Mouse (Mus musculus): Measurements from ENCODE around the gene Chaf1a. TPM values are rescaled to one million over a fixed set of nuclear protein-coding genes. Genes with fewer than 3 reads are reported as not detected.

Gene Chaf1a
- polyA plus RNA-seq, 1 experiment from 2014 or later: 21.7 TPM

GRCm38 (mm10) chr17:56112743-56113142, 72.5 kb downstream of the Chaf1a start:
- H3K36me3 ChIP-seq: no peaks in the 10 kb centered on the region
- peaks cover 4% of the 10 kb centered on the region; the same call in 1 of the 2 replicates for H3K4me1 ChIP-seq
- no peak overlapping the region for H3K9ac ChIP-seq
- WGBS: 86% methylated on average over 3 of the region's 3 CpGs
- H3K27me3 ChIP-seq (replicated peaks): no peaks in the 10 kb centered on the region
- no peak for ATAC-seq (ENCODE audit: insufficient read depth, low FRiP score, low read depth)
- H3K9me3 ChIP-seq: no peaks in the 10 kb centered on the region
- H3K4me3 ChIP-seq (replicated peaks): no peak overlapping the region
- H3K4me2 ChIP-seq: no peak overlapping the region
- no peak overlapping the region for H3K27ac ChIP-seq

- no peaks in the 10 kb centered on the region for H3K9me3 ChIP-seq
- H3K4me1 ChIP-seq: peaks cover 17% of the 10 kb centered on the region
- H3K27me3 ChIP-seq (replicated peaks): peaks cover 28% of the 10 kb centered on the region
- no peak overlapping the region for H3K4me2 ChIP-seq
- no peak overlapping the region for H3K9ac ChIP-seq
- no peaks in the 10 kb centered on the region for H3K36me3 ChIP-seq
- H3K27ac ChIP-seq: no peak overlapping the region
- no peak overlapping the region for H3K4me3 ChIP-seq (replicated peaks)
- WGBS: 66% methylated on average over 10 of the region's 10 CpGs
- ATAC-seq (ENCODE audit: insufficient read depth, low FRiP score, low read depth): no peak
These were observed 76.0 kb downstream of the Chaf1a start for GRCm38 (mm10) chr17:56116193-56116592.

GRCm38 (mm10) chr17:56117251-56117710, 77.0 kb downstream of the Chaf1a start, which contains the start of gene Plin5:
Gene Plin5 (minus strand): TSS chr17:56117596.
- WGBS: 2% methylated on average over 27 of the region's 27 CpGs
- Histone ChIP-seq H3K9me3 (no peaks in the 10 kb centered on the region), H3K9ac (no peak within 1 kb of the TSS), H3K4me1 (peaks cover 17% of the 10 kb centered on the region), H3K4me2 (peak within 1 kb of the TSS; percentile 70), H3K27me3 (replicated peaks) (peaks cover 37% of the 10 kb centered on the region), H3K27ac (no peak within 1 kb of the TSS), H3K36me3 (no peaks in the 10 kb centered on the region), H3K4me3 (replicated peaks) (peak within 1 kb of the TSS; percentile 30)
- peak; percentile 63 for ATAC-seq (ENCODE audit: insufficient read depth, low FRiP score, low read depth)

GRCm38 (mm10) chr17:56119431-56119830, 79.2 kb downstream of the Chaf1a start:
- no peak overlapping the region for H3K4me3 ChIP-seq (replicated peaks)

GRCm38 (mm10) chr17:56119981-56120880, 80.0 kb downstream of the Chaf1a start:
- Histone ChIP-seq H3K9me3 (no peaks in the 10 kb centered on the region), H3K9ac (no peak overlapping the region), H3K4me1 (peaks cover 29% of the 10 kb centered on the region), H3K4me3 (replicated peaks) (peak overlapping the region; percentile 17), H3K36me3 (no peaks in the 10 kb centered on the region), H3K27me3 (replicated peaks) (peaks cover 57% of the 10 kb centered on the region), H3K4me2 (peak overlapping the region; percentile 37), H3K27ac (no peak overlapping the region)
- ATAC-seq (ENCODE audit: insufficient read depth, low FRiP score, low read depth): no peak
- 5% methylated on average over 66 of the region's 66 CpGs for WGBS

More at GRCm38 (mm10) chr17:56119431-56119830, 79.2 kb downstream of the Chaf1a start:
- Histone ChIP-seq H3K9ac (no peak overlapping the region), H3K4me2 (peak overlapping the region; percentile 37; the same call in 1 of the 2 replicates), H3K27me3 (replicated peaks) (peaks cover 53% of the 10 kb centered on the region), H3K9me3 (no peaks in the 10 kb centered on the region), H3K27ac (no peak overlapping the region), H3K4me1 (peaks cover 25% of the 10 kb centered on the region), H3K36me3 (no peaks in the 10 kb centered on the region)
- 26% methylated on average over 12 of the region's 12 CpGs for WGBS
- ATAC-seq (ENCODE audit: insufficient read depth, low FRiP score, low read depth): no peak

- peaks cover 29% of the 10 kb centered on the region for H3K4me1 ChIP-seq
- H3K36me3 ChIP-seq: no peaks in the 10 kb centered on the region
- H3K4me2 ChIP-seq: no peak within 1 kb of the TSS
- H3K9ac ChIP-seq: no peak within 1 kb of the TSS
- no peak within 1 kb of the TSS for H3K4me3 ChIP-seq (replicated peaks)
- no peaks in the 10 kb centered on the region for H3K9me3 ChIP-seq
- peaks cover 57% of the 10 kb centered on the region for H3K27me3 ChIP-seq (replicated peaks)
- ATAC-seq (ENCODE audit: insufficient read depth, low FRiP score, low read depth): no peak
- 40% methylated on average over 2 of the region's 2 CpGs for WGBS
- H3K27ac ChIP-seq: no peak within 1 kb of the TSS
These were observed 81.6 kb downstream of the Chaf1a start, which contains the start of gene Lrg1 for GRCm38 (mm10) chr17:56121826-56122225. Gene Lrg1 (minus strand): TSS chr17:56122001.

Other genes starting within 250 kb of the Chaf1a start
- gene Zfp119a, start 161.5 kb upstream of the Chaf1a start, polyA plus RNA-seq (2015; fragmentation: Nextera tagmentation; extraction: Ambion mirVana): 9.4 and 9.9 TPM in 2 replicates
- gene Zfp959, start 148.3 kb upstream of the Chaf1a start, polyA plus RNA-seq (2015; fragmentation: Nextera tagmentation; extraction: Ambion mirVana): 14.0 and 15.1 TPM in 2 replicates
- 6.1 and 6.9 TPM in 2 replicates for gene Zfp119b, start 90.9 kb upstream of the Chaf1a start, polyA plus RNA-seq (2015; fragmentation: Nextera tagmentation; extraction: Ambion mirVana)
- 4.1 TPM in 2 replicates for gene Ebi3, start 87.8 kb upstream of the Chaf1a start, polyA plus RNA-seq (2015; fragmentation: Nextera tagmentation; extraction: Ambion mirVana)
- gene Yju2, start 81.3 kb upstream of the Chaf1a start, polyA plus RNA-seq (2015; fragmentation: Nextera tagmentation; extraction: Ambion mirVana): 22.0 and 24.8 TPM in 2 replicates
- gene Shd, start 70.0 kb upstream of the Chaf1a start, polyA plus RNA-seq (2015; fragmentation: Nextera tagmentation; extraction: Ambion mirVana): 10.4 and 11.1 TPM in 2 replicates
- gene Fsd1, start 53.9 kb upstream of the Chaf1a start, polyA plus RNA-seq (2015; fragmentation: Nextera tagmentation; extraction: Ambion mirVana): 9.8 and 11.7 TPM in 2 replicates
- gene Stap2, start 34.9 kb upstream of the Chaf1a start, polyA plus RNA-seq (2015; fragmentation: Nextera tagmentation; extraction: Ambion mirVana): 28.0 and 30.9 TPM in 2 replicates
- gene Mpnd, start 34.7 kb upstream of the Chaf1a start, polyA plus RNA-seq (2015; fragmentation: Nextera tagmentation; extraction: Ambion mirVana): 89.7 and 91.8 TPM in 2 replicates
- gene Sh3gl1, start 3.8 kb upstream of the Chaf1a start, polyA plus RNA-seq (2015; fragmentation: Nextera tagmentation; extraction: Ambion mirVana): 136 and 142 TPM in 2 replicates
- 32.8 and 36.0 TPM in 2 replicates for gene Ubxn6, start 34.6 kb downstream of the Chaf1a start, polyA plus RNA-seq (2015; fragmentation: Nextera tagmentation; extraction: Ambion mirVana)
- 99.9 and 103 TPM in 2 replicates for gene Hdgfl2, start 39.2 kb downstream of the Chaf1a start, polyA plus RNA-seq (2015; fragmentation: Nextera tagmentation; extraction: Ambion mirVana)
- gene Plin4, start 69.4 kb downstream of the Chaf1a start, polyA plus RNA-seq (2015; fragmentation: Nextera tagmentation; extraction: Ambion mirVana): 0.36 TPM in 2 replicates
- gene Plin5, start 77.2 kb downstream of the Chaf1a start, polyA plus RNA-seq (2015; fragmentation: Nextera tagmentation; extraction: Ambion mirVana): 0.42 and 0.59 TPM in 2 replicates
- 0.52 and 1.6 TPM in 2 replicates for gene Lrg1, start 81.6 kb downstream of the Chaf1a start, polyA plus RNA-seq (2015; fragmentation: Nextera tagmentation; extraction: Ambion mirVana)
- 1.3 and 1.4 TPM in 2 replicates for gene Sema6b, start 99.9 kb downstream of the Chaf1a start, polyA plus RNA-seq (2015; fragmentation: Nextera tagmentation; extraction: Ambion mirVana)
- gene Tnfaip8l1, start 122.0 kb downstream of the Chaf1a start, polyA plus RNA-seq (2015; fragmentation: Nextera tagmentation; extraction: Ambion mirVana): 13.2 and 14.8 TPM in 2 replicates
- gene Mydgf, start 143.5 kb downstream of the Chaf1a start, polyA plus RNA-seq (2015; fragmentation: Nextera tagmentation; extraction: Ambion mirVana): 112 and 113 TPM in 2 replicates
- 33.2 and 37.5 TPM in 2 replicates for gene Dpp9, start 178.5 kb downstream of the Chaf1a start, polyA plus RNA-seq (2015; fragmentation: Nextera tagmentation; extraction: Ambion mirVana)
- 12.7 and 13.0 TPM in 2 replicates for gene Fem1a, start 216.4 kb downstream of the Chaf1a start, polyA plus RNA-seq (2015; fragmentation: Nextera tagmentation; extraction: Ambion mirVana)
- gene Ticam1, start 236.3 kb downstream of the Chaf1a start, polyA plus RNA-seq (2015; fragmentation: Nextera tagmentation; extraction: Ambion mirVana): 6.6 and 7.8 TPM in 2 replicates